Mouse (Mus musculus) stomach, postnatal 0 days (tissue): ENCODE results near the gene Herc1. TPM values are rescaled to one million over a fixed set of nuclear protein-coding genes. Genes with fewer than 3 reads are reported as not detected.
"Not testable (repeated sequence)": the region's sequence is repeated elsewhere in the genome, so short reads cannot be mapped to it uniquely, and the experiment has no call there.

Experiments
- ATAC-seq: fragments of 200-750 bp; cut with Nextera tagmentation; 2 replicates; pipeline ENCODE4 v1.8.0; 2017; ENCODE audit not compliant: low FRiP score, low TSS enrichment
- DNase-seq: peaks from one replicate; pipeline ENCODE4 v3.0.0-alpha.2; 2016; ENCODE audit warnings: low spot score
- H3K27ac ChIP-seq: fragments of 300-500 bp; sonication (generic); replicated peaks from 2 replicates; pipeline ENCODE4 v1.5.1; 2014; ENCODE audit warnings: mild to moderate bottlenecking, control low read depth
- H3K27me3 ChIP-seq: fragments of 300-500 bp; sonication (generic); 2 replicates; pipeline ENCODE4 v1.6.1; 2014; ENCODE audit warnings: low read length; ENCODE audit not compliant: control insufficient read depth, insufficient read depth
- H3K36me3 ChIP-seq: fragments of 300-500 bp; sonication (generic); 2 replicates; pipeline ENCODE4 v1.6.1; 2014; ENCODE audit warnings: low read length, mixed read lengths; ENCODE audit not compliant: control insufficient read depth, insufficient read depth
- H3K4me1 ChIP-seq: fragments of 300-500 bp; sonication (generic); replicated peaks from 2 replicates; pipeline ENCODE4 v1.6.1; 2014; ENCODE audit warnings: antibody characterized with exemption; ENCODE audit not compliant: control insufficient read depth, insufficient read depth
- H3K4me2 ChIP-seq: fragments of 300-500 bp; sonication (generic); replicated peaks from 2 replicates; pipeline ENCODE4 v1.6.1; 2014; ENCODE audit warnings: low read depth, mild to moderate bottlenecking, control low read depth, moderate library complexity
- H3K4me3 ChIP-seq: fragments of 300-500 bp; sonication (generic); 2 replicates; pipeline ENCODE4 v1.5.1; 2014; ENCODE audit warnings: low read depth, low read length, control low read depth
- H3K9ac ChIP-seq: fragments of 300-500 bp; sonication (generic); 2 replicates; pipeline ENCODE4 v1.6.1; 2014; ENCODE audit warnings: mild to moderate bottlenecking, low read length, control low read depth, mixed read lengths
- H3K9me3 ChIP-seq: fragments of 300-500 bp; sonication (generic); 2 replicates; pipeline ENCODE4 v1.6.1; 2016; ENCODE audit warnings: low read length; ENCODE audit not compliant: control insufficient read depth
- CTCF ChIP-seq: IDR thresholded peaks from 2 replicates; pipeline ENCODE4 v1.5.1; 2016; ENCODE audit warnings: antibody characterized with exemption, low read depth, mild to moderate bottlenecking, moderate library complexity
- EP300 ChIP-seq: optimal IDR thresholded peaks from 2 replicates; pipeline ENCODE3; 2016; ENCODE audit warnings: antibody characterized with exemption
- WGBS: fragments of 180-500 bp; shearing (Covaris S2); extraction: QIAGEN DNeasy Blood & Tissue Kit; methylation state at CpG from one replicate; pipeline ENCODE4 v1.1.7; 2014; 5-methylcytosine and 5-hydroxymethylcytosine counted together
- polyA plus RNA-seq: library from polyadenylated mRNA; unstranded; fragments of >200 nt; fragmentation: Nextera tagmentation; extraction: Ambion mirVana; gene quantifications from 2 replicates; pipeline ENCODE4 v1.2.1, GENCODE M21; 2015

Gene Herc1
- polyA plus RNA-seq, 1 experiment from 2014 or later, result 7.7 TPM

DNA sequence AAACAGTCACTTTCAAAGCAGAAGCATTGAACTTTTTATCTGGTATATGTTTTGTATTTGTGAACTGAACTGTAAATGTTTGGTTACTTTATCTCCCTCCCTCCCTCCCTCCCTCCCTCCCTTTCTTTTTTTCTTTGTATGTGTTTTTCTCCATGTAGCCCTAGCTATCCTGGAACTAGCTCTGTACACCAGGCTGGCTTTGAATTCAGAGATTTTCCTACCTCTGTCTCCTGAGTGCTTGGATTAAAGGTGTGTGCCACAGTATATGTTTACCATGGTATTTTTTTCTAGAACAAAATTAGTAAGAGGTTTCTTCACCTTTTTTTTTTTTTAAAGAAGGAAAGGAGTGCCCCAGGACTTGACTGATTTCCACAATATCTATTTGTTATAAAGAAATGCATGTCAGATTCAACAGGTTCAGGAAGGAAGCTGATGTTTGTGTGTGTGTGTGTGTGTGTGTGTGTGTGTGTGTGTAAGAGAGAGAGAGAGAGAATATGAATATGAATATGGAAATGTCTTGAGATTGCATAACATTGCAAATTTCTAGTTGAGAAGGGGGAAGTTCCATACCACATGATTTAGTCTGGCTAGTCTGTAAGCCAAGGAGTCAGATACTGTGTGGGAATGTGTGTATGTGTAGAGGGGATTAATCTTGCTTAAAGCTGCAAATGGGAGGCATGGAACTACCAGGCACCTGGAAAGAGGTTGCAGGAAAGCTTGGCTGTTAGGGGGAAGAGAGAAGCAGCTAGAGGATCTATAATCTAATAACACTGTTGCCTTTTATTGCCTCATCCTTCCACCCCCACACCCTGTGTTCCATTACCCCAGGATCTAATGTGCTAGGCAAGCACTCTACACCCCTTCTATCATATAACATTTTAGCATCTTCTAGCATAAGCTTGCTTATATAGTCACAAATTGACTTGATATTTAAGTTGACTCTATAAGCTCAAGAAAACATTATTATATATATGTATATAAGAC lies 24.5 kb downstream of the Herc1 start:
- no peak for TF ChIP-seq CTCF
- TF ChIP-seq EP300, result no peak
- Histone ChIP-seq H3K4me3 (no peak overlapping the region), H3K27ac (no peak overlapping the region), H3K9ac (no peak overlapping the region), H3K4me1 (no peaks in the 10 kb centered on the region), H3K27me3 (no peaks in the 10 kb centered on the region), H3K36me3 (peaks cover 4% of the 10 kb centered on the region; the same call in 1 of the 2 replicates), H3K4me2 (no peak overlapping the region), H3K9me3 (no peaks in the 10 kb centered on the region)
- ATAC-seq (peak; percentile 42; the same call in 1 of the 2 replicates), DNase-seq (no peak)

DNA sequence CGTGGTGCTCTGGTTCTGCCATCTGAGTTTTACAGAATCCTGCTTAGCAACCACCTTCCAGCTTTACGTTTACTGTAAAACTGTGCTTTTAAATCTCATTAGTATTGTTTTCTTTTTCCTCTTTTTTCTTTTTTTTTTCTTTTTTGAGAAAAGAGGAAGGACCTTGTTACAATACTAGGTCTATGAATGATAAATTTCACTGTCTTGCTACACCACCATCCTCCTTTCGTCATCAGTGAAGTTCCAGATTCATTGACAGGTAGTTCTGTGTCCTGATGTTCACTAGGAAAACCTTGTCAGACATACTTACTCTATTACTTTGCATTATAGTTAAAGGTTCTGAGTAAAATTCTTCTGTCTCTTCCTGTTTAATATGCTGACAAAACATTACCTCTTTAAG lies 33.2 kb downstream of the Herc1 start:
- no peak for TF ChIP-seq EP300
- TF ChIP-seq CTCF, result no peak
- Histone ChIP-seq H3K9me3 (no peaks in the 10 kb centered on the region), H3K4me3 (no peak overlapping the region), H3K4me1 (no peaks in the 10 kb centered on the region), H3K9ac (no peak overlapping the region), H3K36me3 (0 out of 2 replicates have a peak, but pooled peaks cover 2% of the 10 kb centered on the region), H3K27ac (no peak overlapping the region), H3K27me3 (no peaks in the 10 kb centered on the region), H3K4me2 (no peak overlapping the region)
- WGBS, result 84% methylated on average over 3 of the region's 3 CpGs
- ATAC-seq, result no peak
- DNase-seq, result no peak

DNA sequence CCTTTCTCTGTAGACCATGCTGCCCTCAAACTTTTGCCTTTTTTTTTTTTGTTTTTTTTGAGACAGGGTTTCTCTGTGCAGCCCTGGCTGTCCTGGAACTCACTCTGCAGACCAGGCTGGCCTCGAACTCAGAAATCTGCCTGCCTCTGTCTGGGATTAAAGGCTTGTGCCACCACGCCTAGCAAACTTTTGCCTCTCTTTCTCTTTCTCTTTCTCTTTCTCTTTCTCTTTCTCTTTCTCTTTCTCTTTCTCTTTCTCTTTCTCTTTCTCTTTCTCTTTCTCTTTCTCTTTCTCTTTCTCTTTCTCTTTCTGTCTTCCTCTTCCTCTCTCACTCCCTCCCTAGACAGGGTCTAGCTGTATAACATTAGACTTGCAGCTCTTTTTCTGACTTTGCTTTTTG lies 40.1 kb downstream of the Herc1 start:
- H3K4me2 ChIP-seq, ATAC-seq, DNase-seq, H3K4me3 ChIP-seq, H3K9me3 ChIP-seq, H3K36me3 ChIP-seq, H3K27me3 ChIP-seq, H3K4me1 ChIP-seq, H3K9ac ChIP-seq, H3K27ac ChIP-seq: not testable (repeated sequence)
- 94% methylated on average over 2 of the region's 2 CpGs for WGBS

DNA sequence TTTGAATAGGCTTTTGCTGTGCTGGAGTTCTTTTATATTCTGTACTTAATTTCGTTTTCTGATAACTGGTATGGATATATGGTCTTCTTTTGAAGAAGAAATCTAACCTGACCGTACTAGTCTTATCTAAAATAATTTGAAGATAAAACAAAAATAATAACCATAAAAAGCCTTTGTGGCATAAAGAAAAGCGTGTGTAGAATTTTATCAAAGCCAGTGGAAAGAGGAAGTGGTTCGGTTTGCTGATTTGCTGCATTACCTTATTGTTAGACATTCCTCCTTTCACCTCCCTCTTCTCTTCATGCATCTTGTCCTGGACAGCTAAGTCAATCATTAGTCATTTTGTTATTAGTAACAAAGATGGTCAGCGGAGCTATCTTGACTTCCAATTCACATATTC lies 43.1 kb downstream of the Herc1 start:
- no peak for DNase-seq
- 75% methylated on average over 5 of the region's 5 CpGs for WGBS
- no peak for TF ChIP-seq EP300
- TF ChIP-seq CTCF, result no peak
- Histone ChIP-seq H3K36me3 (peaks cover 6% of the 10 kb centered on the region; the same call in 1 of the 2 replicates), H3K4me3 (no peak overlapping the region), H3K27me3 (no peaks in the 10 kb centered on the region), H3K27ac (no peak overlapping the region), H3K4me1 (no peaks in the 10 kb centered on the region), H3K9ac (no peak overlapping the region), H3K4me2 (no peak overlapping the region), H3K9me3 (no peaks in the 10 kb centered on the region)
- no peak for ATAC-seq

DNA sequence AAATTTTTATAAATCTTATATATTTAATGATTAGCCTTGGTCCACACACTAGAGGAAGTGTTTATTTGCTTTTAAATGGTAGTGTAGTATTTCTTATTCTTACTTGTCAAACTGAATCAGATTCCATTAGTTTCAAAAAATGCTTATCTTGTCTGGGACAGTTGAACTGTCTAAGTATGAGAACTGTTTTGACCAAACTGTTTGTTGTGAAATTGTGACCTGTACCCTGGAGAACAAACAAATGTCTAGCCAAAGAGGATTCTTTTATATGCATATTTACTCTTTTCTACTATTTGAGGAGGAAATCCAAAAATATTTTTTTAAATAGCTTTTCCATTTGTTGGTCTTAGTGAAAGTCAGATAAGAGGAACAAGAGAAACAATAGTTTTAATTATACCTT lies 73.2 kb downstream of the Herc1 start:
- ATAC-seq, result no peak
- Histone ChIP-seq H3K4me2 (no peak overlapping the region), H3K4me1 (no peaks in the 10 kb centered on the region), H3K27me3 (no peaks in the 10 kb centered on the region), H3K9ac (no peak overlapping the region), H3K27ac (no peak overlapping the region), H3K9me3 (no peaks in the 10 kb centered on the region), H3K4me3 (no peak overlapping the region), H3K36me3 (peaks cover 2% of the 10 kb centered on the region; the same call in 1 of the 2 replicates)
- TF ChIP-seq CTCF (no peak), EP300 (no peak)
- DNase-seq, result no peak

DNA sequence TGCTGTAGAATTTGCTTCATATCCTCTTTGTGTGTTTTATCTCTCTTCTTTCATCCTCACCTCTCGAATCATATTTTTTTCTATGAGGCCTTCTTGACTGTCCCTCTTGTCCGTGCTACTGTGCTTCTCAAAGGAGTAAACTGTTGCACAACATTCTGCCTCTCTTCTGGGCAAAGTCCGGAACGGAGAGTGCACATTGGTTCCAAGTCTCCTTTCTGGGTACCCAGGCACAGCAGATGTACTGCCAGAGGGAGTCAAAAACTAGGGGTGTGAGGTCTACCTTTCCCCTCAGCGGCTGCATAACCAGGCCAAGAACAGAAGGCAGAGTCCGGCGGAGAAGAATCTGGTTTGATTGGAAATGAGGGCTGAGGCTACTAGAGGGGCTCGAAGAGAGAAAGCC lies 89.8 kb downstream of the Herc1 start:
- H3K4me3 ChIP-seq, result no peak overlapping the region
- H3K9me3 ChIP-seq, result no peaks in the 10 kb centered on the region
- 0 out of 2 replicates have a peak, but pooled peaks cover 11% of the 10 kb centered on the region for H3K36me3 ChIP-seq
- H3K9ac ChIP-seq, result no peak overlapping the region
- H3K4me1 ChIP-seq, result no peaks in the 10 kb centered on the region
- H3K4me2 ChIP-seq, result no peak overlapping the region
- no peaks in the 10 kb centered on the region for H3K27me3 ChIP-seq
- TF ChIP-seq EP300 (no peak), CTCF (no peak)
- no peak overlapping the region for H3K27ac ChIP-seq
- ATAC-seq, result no peak
- 96% methylated on average over 8 of the region's 8 CpGs for WGBS
- DNase-seq, result no peak
